Mouse (Mus musculus): ENCODE data around the gene Gm7358.
"Not testable (repeated sequence)": the region's sequence is repeated elsewhere in the genome, so short reads cannot be mapped to it uniquely, and the experiment has no call there.

The Gm7358 gene

GRCm38 (mm10) chr17:14059431-14059830, at the start of gene Gm7358:
Gene Gm7358 (minus strand): TSS chr17:14059531.
- not testable (repeated sequence) for DNase-seq (ENCODE audit: low read depth)

GRCm38 (mm10) chr17:14103018-14103417, 43.7 kb upstream of the Gm7358 start:
- DNase-seq (ENCODE audit: low read depth) = not testable (repeated sequence)

- DNase-seq (ENCODE audit: low read depth) = not testable (repeated sequence)
Measured at GRCm38 (mm10) chr17:14101446-14101980, 42.2 kb upstream of the Gm7358 start.

- not testable (repeated sequence) for DNase-seq (ENCODE audit: low read depth)
Measured at GRCm38 (mm10) chr17:14099886-14100285, 40.6 kb upstream of the Gm7358 start.

GRCm38 (mm10) chr17:14094165-14094564, 34.8 kb upstream of the Gm7358 start:
- DNase-seq (ENCODE audit: low read depth) = not testable (repeated sequence)

GRCm38 (mm10) chr17:14086629-14087028, 27.3 kb upstream of the Gm7358 start:
- not testable (repeated sequence) for DNase-seq (ENCODE audit: low read depth)

GRCm38 (mm10) chr17:14041880-14042279, 17.5 kb downstream of the Gm7358 start:
- not testable (repeated sequence) for DNase-seq (ENCODE audit: low read depth)

- not testable (repeated sequence) for DNase-seq (ENCODE audit: low read depth)
Measured at GRCm38 (mm10) chr17:14037012-14037411, 22.3 kb downstream of the Gm7358 start.

GRCm38 (mm10) chr17:14036113-14036512, 23.2 kb downstream of the Gm7358 start:
- DNase-seq (ENCODE audit: low read depth) = not testable (repeated sequence)

All from induced T-regulatory cell, adult 2 months (primary cell).